Mouse (Mus musculus) embryo, embryonic 11.5 days (tissue): ENCODE data around the gene Mettl16.

Source experiments
- DNase-seq: peaks from one replicate; pipeline ENCODE4 v3.0.0-alpha.2; 2012; ENCODE audit warnings: low read depth, low spot score

Gene Mettl16

DNA sequence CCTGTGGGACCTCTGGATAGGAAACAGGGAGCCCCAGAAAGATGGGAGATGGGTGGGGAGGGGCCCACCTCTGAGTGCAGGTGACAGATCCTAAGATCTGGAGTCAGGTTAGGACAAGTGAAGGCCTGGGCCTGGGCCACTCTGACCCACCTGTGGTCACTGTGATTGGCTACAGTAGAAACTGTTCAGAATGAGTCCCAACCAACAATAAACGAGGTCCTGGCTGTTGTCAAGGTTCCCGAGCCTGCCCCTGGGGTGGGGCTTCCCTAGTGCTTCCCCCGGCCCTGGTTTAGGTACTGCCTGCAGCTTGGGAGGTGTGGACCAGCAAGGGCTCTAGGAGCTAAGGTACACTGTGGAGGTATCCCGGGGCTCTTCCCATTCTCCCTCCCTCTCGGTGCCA is 73.1 kb downstream of the Mettl16 start:
- DNase-seq = no peak

DNA sequence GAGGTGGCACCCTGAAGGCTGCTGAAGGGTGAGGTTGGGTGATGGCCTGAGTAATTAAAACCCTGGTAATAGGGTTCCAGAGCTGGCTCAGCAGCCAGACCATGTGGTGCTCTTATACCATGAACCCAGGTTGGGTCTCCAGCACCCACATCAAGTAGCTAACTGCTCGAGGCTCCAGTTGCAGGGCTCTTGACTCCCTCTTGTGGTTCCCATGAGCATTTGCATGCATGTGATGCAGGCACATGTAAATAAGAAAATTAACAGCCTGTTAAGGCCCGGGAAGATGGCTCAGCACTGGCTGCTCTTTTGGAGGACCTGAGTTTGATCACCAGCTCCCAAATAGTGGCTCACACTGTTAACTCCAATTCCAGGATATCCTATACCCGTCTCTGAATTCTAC is 75.2 kb downstream of the Mettl16 start:
- no peak for DNase-seq

DNA sequence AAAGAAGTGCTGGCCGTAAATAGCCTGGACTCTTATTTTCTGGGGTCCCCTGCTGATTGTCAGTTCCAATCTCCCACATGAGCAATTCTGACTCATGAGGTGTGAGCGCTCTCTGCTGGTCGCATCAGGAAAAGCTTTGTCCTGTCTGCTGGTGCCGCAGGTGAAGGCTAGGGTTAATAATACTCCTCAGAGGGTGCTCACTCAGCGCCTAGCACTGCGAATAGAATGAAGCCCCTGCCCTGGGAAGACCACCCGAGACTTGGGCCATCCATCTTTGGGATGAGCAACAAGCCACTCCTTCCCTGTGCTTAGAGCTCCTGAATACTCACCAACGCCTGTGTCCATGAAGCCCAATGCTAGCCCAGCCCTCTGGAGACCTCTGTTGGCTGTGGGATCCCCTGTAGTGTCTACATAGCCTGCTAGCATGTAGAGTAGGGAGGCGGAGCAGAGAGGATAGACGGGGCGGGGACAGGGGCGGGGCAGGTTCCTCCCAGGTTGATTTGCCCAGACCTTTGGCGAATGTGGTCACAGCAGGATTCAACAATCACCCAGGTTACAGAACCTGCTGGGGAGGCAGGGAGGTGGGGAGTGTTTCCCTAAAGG is 77.4 kb downstream of the Mettl16 start:
- peak; percentile 61 for DNase-seq

DNA sequence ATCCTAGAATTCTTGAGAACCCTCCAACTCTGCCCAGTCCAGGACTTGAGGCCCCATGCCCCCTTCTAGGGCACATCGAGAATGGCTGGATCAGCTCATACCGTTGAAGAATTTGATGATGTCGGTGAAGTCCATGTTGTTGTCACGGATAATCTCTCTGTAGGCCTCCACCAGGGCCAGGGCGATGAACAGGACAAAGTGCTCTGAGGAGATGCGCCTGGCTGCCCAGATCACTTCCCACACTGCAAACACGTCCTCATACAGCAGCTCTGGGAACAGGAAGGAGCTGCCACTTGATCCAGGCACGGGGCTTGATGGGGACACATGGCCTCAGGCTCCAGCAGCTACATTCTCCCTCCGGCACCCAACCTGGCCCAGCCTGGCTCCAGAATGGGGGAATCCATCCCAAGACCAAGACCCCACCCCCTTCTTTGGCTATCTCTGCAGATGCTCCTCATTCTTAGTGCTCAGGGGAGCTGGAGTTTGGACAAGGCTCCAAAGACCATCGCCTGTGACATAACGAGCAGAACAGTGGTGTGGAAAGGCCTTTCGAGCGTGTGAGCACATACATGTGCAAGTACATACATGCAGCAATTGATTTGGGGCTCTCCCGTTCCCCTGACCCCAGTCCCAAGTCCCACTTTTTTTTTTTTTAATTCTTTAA is 80.5 kb downstream of the Mettl16 start:
- no peak for DNase-seq

DNA sequence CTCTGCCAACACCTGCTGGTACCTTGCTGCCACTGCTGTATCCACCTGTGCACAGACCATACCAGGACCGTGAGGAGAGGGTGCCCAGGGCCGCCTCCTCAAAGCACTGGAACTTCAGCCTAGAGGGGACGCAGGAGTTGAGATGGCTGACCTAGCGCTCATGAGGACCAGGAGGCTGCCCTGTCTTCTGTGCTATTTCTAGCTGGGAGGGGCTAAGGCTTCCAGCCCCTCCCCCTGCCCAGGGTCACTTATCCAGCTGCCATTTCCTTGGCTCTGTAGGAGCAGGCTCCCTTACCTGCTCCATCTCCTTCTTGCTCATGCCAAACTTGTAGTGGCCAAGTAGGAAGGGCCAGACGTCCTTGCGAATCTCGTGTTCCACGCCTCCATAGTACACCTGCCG is 87.1 kb downstream of the Mettl16 start:
- no peak for DNase-seq

DNA sequence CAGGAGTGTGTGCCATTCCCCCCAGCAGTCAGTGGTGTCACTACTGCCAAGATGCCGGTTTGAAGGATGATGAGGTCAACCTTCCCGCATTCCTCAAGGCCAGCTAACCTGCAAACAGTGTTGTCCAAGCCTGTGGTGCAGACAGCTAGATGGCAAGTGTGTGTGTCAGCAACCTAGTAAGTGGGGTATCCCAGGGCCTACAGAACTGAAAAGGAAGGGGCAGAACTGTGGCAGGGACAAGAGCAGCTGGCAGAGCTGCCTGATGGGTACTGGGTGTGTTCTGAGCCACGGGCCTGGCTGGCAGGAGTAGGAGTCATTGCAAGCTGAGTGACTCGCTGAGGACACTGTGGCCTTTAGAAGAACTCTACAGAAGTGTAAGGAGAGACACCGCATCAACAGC is 91.5 kb downstream of the Mettl16 start:
- DNase-seq = no peak

DNA sequence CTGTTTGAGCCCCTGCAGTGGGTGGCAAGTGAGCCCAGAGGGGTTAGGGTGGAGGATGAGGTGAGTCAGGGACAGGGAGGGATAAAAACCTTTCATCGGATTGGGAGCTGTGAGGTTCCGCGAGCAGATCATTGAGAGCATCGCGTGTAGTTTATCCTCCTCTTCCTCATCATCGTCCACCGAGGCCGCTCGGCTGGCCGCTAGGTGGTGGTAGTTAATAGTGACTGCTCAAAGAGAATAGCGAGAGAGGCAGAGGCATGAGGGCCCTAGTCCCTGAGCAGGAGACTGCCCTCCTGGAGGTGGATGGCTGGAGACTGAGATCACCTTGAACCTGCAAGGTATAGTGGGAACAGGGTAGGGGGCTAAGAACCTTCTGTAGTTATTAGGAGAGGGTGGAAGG is 92.8 kb downstream of the Mettl16 start:
- no peak for DNase-seq

DNA sequence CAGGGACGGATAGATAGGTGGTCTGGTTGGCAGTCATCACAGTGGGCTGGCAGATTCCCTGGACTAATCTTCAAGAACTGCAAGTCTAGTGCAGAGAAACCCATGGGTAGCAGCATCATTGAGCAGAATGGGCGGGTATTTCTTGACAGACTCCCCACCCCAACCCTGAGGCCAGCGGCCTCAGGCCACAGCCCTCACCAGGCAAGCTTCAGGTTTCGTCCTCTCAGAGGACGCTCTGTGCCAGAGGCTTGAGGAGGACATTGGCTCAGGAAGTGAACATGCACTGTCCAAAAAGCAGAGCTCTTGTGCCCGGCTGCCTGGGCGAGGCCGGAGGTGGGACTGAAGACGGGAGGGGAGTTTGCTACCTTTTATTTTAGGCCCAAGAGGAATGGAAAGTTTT is 93.8 kb downstream of the Mettl16 start:
- no peak for DNase-seq

DNA sequence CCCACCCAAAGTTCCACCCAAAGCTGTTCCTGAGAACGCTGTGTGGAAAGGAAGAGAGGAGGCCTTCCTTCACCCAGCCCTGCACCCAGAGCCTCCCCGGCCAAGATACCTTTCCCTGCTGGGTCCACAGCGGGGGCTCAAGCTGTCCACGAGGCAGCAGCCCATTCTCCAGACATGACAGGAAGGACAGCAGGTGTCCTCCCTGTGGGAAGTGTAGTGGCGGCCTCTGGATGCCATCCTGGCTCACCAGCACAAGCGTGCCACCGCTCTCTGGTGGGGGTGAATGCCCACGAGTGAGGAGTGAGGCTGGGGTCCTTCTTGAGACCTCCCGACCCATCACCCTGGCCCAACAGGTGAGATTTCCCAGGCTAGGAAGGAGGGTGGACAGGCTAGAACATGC is 94.6 kb downstream of the Mettl16 start:
- DNase-seq = no peak

DNA sequence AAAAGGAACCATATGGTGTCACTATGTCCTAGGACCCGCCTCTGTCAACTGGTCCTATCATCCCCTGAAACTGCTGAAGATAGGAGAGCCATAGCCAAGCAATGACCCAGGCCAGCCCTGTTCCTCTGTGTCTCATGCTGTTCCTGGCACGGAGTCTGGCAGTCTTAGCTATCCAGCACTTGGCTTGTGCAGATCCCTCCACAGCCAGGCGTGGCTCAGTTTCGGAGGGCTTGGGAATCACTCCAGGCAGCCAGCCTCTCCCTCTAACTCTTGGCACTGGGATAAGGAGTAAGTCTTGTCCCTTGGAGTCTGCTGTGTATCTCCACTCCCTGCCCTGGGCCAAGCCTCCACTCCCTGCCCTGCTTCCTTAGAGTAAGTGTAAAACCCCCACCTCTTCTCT is 96.0 kb downstream of the Mettl16 start:
- no peak for DNase-seq

DNA sequence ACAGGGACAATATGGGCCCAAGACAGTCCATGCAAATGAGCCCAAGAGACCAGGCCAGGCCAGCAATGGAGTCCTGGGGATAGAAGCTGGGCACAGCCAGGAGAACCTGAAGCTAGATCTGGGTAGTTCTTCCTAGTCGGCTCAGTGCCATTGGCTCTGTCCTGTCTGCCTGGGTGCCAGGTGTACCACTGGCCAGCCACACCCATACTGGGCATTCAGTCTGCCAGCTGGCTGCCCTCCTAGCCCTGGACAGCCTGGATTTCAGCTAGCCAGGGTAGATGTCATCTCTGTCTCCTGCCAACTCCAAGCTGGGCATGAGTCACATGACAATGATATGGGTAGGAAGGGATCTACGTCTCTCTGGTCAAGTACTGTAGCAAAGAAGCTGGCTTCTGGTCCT is 96.6 kb downstream of the Mettl16 start:
- DNase-seq = no peak

DNA sequence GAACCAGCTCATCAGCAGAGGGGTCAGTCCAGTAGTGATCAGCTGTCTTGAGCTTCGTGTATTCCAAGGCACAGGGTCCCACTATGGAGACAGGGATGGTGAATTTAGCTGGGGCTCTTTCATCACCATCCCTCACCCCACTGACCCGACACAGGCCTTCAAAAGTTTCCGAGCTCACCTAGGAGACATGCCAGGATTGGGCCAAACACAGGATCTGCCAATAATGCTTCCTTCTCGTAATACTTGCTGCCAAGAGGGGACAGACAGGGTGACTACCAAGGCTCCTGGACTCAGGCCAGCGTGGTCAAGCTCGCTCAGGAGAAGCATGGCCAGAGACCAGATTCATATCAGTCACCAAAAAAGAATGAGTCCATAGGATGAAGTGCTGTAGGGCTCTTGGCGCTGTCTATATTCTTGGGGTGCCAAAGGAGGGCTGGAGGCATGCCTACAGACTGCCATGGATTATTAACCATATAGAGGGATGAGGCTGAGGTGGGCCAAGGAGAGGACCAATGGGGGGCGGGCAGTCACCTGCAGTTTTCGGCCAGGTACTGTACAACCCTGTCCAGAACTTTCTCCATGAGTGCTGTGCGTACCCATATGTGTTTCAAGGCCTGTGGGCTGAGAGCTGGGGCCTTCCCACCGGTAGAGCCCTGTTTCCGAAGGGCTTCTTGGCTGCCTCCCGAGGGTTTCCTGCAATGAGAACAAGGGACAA is 97.6 kb downstream of the Mettl16 start:
- DNase-seq = no peak

DNA sequence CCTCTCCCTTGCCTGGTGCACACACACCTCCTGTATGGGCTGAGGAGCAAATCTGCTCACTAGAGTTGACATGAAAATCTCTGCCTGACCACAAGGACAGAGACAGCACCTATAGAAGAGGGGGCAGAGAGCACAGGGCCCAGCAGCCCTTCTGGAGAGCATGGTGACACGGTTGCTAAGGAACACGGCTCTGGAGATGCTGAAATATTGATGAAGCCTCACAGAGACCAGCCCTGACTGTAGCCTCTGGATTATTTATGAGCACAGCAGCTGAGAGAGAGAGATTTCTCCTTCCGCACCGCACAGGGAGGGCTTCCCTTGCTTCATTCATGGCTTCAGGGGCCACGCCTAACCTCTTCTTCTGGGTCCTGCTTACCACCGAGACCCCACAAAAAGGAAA is 99.0 kb downstream of the Mettl16 start:
- no peak for DNase-seq

DNA sequence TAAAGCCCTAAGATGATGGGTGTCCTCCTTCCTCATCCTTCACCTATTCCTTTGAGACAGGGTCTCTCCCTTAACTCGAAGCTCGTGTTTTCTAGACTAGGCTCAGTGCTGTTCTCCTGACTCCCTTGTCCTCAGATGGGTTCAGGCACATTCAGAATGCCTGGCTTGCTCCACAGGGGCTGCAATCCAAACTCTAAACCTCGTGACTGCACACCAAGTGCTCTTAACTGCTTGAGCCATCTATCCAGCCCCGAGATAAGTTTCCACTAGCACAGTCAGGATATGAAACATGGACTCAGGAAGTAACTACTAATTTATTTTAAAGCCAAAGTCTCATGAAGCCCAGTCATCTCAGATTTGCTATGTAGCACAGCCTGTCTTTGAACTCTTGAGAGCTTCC is 99.9 kb downstream of the Mettl16 start:
- no peak for DNase-seq

DNA sequence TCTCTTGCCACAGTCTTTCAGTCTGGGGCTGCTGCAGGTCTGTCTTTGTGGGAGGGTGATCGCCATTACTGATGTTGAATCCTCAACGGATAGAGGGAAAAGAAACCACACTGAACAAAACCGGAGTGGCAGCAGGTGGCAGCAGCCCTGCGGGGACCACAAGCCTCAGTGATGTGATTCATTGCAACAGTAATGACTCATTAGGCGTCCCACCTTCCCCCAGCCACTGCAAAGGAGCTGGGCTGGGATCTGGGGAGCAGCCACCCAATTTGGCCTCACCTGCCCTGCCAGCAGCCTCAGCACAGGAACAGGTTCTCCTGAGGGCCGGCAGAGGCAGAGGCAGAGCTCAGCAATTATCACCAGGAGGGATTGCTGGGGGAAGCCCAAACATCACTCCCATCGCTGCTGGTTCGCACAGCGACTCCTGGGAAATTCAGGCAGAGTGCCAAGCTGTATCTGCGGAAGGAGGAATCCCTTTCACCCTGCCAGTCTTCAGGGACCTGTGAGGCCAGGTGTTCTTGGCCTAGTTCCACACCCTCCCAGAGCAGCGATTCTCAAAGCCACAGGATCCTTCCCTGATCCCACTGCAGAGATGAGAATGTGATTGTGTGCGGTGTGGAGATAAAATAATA is 100.5 kb downstream of the Mettl16 start:
- no peak for DNase-seq

DNA sequence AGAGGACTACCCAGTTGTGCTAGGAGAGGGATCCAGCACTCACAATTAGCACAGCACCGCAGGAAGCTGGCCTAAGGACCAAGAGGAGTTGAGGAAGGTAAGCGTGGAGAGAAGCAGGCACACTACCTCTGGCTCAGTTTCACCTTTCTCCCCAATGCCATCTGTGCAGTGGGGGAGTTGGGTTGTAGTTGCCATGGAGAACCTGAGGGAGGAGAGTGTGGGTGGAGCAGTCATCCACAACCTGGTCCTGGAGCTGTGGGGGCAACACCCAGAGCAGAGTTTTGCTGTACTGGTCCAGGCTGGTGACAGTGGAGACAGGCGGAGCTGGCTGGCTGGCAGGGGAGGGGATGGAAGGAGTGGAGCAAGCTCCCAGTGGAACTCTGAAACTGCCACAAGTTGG is 104.0 kb downstream of the Mettl16 start:
- DNase-seq = no peak

DNA sequence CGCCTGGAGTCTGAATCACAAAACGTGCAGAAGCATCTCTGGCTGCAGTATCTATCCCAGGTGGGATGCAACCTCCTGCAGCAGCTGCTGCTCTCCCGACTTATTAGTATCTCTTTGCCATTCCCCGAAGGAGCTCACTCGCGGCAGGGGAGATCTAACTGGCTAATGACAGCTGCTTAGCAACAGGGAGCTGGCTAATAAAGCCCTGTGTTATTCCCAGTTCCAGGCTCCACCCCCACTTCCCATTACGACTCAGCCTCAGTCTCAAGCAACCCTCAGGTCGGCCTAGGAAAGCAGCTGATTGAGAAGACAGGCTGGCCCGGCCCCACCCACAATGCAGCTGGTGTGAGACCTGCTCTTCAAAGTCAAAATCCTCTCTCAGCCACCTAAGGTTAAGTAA is 106.2 kb downstream of the Mettl16 start:
- no peak for DNase-seq
